Mouse (Mus musculus) embryonic facial prominence, embryonic 14.5 days (tissue): ENCODE measurements around the gene Akap13. TPM values are rescaled to one million over a fixed set of nuclear protein-coding genes. Genes with fewer than 3 reads are reported as not detected.

Source experiments
- ATAC-seq: fragments of 200-750 bp; cut with Nextera tagmentation; 2 replicates; pipeline ENCODE4 v1.8.0; 2017; ENCODE audit warnings: low read depth, moderate number of reproducible peaks, moderate TSS enrichment
- DNase-seq: peaks from one replicate; pipeline ENCODE4 v3.0.0-alpha.2; 2015; ENCODE audit warnings: low spot score
- H3K27ac ChIP-seq: fragments of 300-500 bp; sonication (generic); replicated peaks from 2 replicates; pipeline ENCODE4 v1.5.1; 2014; ENCODE audit warnings: low read depth, mild to moderate bottlenecking, low read length, moderate library complexity
- H3K27me3 ChIP-seq: fragments of 300-500 bp; sonication (generic); replicated peaks from 2 replicates; pipeline ENCODE4 v1.6.1; 2014; ENCODE audit warnings: low read length; ENCODE audit not compliant: control insufficient read depth, insufficient read depth
- H3K36me3 ChIP-seq: fragments of 300-500 bp; sonication (generic); 2 replicates; pipeline ENCODE4 v1.6.1; 2014; ENCODE audit warnings: low read length, mixed read lengths; ENCODE audit not compliant: control insufficient read depth, insufficient read depth
- H3K4me1 ChIP-seq: fragments of 300-500 bp; sonication (generic); 2 replicates; pipeline ENCODE4 v1.6.1; 2014; ENCODE audit warnings: antibody characterized with exemption, low read length; ENCODE audit not compliant: control insufficient read depth, insufficient read depth
- H3K4me2 ChIP-seq: fragments of 300-500 bp; sonication (generic); 2 replicates; pipeline ENCODE4 v1.6.1; 2014; ENCODE audit warnings: low read depth, mild to moderate bottlenecking, low read length, moderate library complexity, mixed read lengths
- H3K4me3 ChIP-seq: fragments of 300-500 bp; sonication (generic); 2 replicates; pipeline ENCODE4 v1.5.1; 2014; ENCODE audit warnings: low read depth, mild to moderate bottlenecking, low read length
- H3K9ac ChIP-seq: fragments of 300-500 bp; sonication (generic); 2 replicates; pipeline ENCODE4 v1.6.1; 2014; ENCODE audit warnings: low read depth, mild to moderate bottlenecking, low read length, moderate library complexity, mixed read lengths
- H3K9me3 ChIP-seq: fragments of 300-500 bp; sonication (generic); 2 replicates; pipeline ENCODE4 v1.6.1; 2016; ENCODE audit warnings: low read length; ENCODE audit not compliant: control insufficient read depth
- whole genome bisulfite sequencing: fragments of 180-500 bp; shearing (Covaris S2); extraction: QIAGEN DNeasy Blood & Tissue Kit; methylation state at CpG from one replicate; pipeline ENCODE4 v1.1.7; 2014; 5-methylcytosine and 5-hydroxymethylcytosine counted together
- polyA plus RNA-seq: library from polyadenylated mRNA; unstranded; fragments of >200 nt; fragmentation: Nextera tagmentation; extraction: Ambion mirVana; gene quantifications from 2 replicates; pipeline ENCODE4 v1.2.1, GENCODE M21; 2014

Akap13 gene
- polyA plus RNA-seq, 1 experiment from 2014 or later = 57.3 TPM

DNA sequence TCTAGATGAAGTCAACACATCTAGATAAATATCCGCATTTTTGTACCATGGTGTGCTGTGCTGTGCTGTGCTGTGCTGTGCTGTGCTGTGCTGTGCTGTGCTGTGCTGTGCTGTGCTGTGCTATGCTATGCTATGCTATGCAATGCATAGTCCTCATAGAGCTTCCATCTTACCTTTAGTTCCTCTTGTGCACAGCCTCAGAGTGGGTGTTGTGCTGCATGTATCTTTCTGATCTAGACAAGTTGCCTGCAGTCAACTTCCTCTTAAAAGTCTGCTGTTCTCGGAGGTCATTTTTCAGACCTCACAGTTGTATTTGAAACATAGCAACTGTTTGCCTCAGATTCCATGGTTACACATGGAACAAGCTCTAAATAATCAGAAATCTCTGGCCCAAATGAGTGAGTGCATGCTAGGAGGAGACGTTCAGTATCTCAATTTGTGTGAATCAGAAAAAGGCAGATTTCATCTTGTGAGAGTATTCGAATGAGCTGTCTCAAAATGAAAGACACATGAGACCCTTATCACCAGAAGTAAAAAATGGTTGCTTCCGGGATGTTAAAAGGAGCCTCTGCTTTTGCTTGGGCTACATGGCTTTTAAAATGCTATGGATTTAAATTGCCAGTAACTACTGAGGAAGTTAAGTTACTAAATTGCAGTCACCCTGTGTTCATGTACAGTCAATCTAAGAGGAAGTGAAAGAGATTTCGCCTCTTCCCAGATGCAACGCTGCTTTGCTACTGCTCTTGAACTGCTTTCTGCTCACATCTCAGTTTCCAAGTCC lies 230.9 kb downstream of the Akap13 start:
- Histone ChIP-seq H3K9ac (no peak overlapping the region), H3K36me3 (peaks cover 26% of the 10 kb centered on the region), H3K27ac (no peak overlapping the region), H3K9me3 (no peaks in the 10 kb centered on the region), H3K4me2 (no peak overlapping the region), H3K27me3 (no peaks in the 10 kb centered on the region), H3K4me1 (peaks cover 4% of the 10 kb centered on the region; the same call in 1 of the 2 replicates), H3K4me3 (no peak overlapping the region)
- DNase-seq = no peak
- 82% methylated on average over 7 of the region's 7 CpGs for WGBS
- no peak for ATAC-seq

DNA sequence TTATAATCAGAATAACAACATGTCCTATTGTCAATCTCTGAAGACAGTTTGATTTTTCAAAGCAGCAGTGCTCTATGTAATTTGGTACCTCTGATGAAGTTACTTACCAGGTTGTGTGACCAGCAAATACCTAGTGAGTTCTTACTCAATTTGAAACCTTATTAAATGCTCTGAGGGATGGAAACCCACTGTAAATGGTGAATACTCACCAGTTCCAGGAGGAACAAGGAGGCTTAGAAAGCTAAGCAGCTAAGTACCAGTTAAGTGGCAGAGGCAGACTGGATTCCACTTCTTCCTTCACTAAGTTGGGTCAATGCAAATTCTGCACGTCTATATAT lies 231.5 kb downstream of the Akap13 start:
- no peak for DNase-seq
- Histone ChIP-seq H3K4me1 (peaks cover 4% of the 10 kb centered on the region; the same call in 1 of the 2 replicates), H3K27ac (no peak overlapping the region), H3K9ac (no peak overlapping the region), H3K4me3 (no peak overlapping the region), H3K36me3 (peaks cover 26% of the 10 kb centered on the region), H3K9me3 (no peaks in the 10 kb centered on the region), H3K4me2 (no peak overlapping the region), H3K27me3 (no peaks in the 10 kb centered on the region)
- WGBS = 90% methylated on average over 1 of the region's 1 CpGs
- ATAC-seq = no peak

DNA sequence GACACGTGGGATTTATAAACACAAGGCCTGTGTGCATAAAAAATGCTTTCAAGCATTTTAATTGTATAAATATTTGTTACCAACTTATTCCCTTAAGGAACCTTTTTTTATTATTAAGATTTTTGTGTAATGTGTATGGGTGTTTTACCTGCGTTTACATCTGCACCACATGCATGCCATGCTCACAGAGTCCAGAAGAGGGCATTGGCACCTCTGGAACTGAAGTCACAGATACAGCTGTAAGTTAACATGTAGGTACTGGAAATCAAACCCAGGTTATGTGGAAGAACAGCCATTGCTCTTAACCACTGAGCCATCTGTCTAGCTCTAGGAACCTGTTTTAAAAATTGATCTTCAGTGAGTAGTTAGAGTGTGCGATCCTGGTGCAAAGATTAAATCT lies 232.8 kb downstream of the Akap13 start:
- Histone ChIP-seq H3K4me3 (no peak overlapping the region), H3K9me3 (no peaks in the 10 kb centered on the region), H3K4me2 (no peak overlapping the region), H3K27me3 (no peaks in the 10 kb centered on the region), H3K36me3 (peaks cover 26% of the 10 kb centered on the region), H3K9ac (no peak overlapping the region), H3K27ac (no peak overlapping the region), H3K4me1 (no peaks in the 10 kb centered on the region)
- 87% methylated on average over 3 of the region's 3 CpGs for WGBS
- DNase-seq = no peak
- no peak for ATAC-seq

DNA sequence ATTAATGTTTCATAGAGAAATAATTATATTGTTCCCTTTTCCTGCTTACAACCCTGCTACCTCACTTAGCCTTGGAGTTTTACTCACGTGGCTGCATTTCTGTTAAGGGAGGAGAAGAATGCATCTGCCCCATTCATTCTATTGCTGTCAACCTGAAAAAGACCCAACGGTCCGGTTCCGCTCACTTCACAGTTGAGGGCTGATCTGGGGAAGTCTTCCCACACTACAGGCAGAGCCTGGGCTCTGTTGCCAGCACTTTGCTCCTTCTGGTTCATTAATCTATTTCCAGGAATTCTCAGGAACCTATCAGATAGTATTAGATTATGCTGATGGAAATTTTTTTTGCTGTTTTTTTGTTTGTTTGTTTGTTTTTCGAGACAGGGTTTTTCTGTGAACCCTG lies 239.4 kb downstream of the Akap13 start:
- H3K4me2 ChIP-seq = no peak overlapping the region
- WGBS = 82% methylated on average over 5 of the region's 5 CpGs
- DNase-seq (no peak), ATAC-seq (no peak)
- H3K27ac ChIP-seq = no peak overlapping the region
- H3K27me3 ChIP-seq = no peaks in the 10 kb centered on the region
- H3K4me1 ChIP-seq = no peaks in the 10 kb centered on the region
- H3K4me3 ChIP-seq = no peak overlapping the region
- H3K9ac ChIP-seq = no peak overlapping the region
- peaks cover 30% of the 10 kb centered on the region for H3K36me3 ChIP-seq
- no peaks in the 10 kb centered on the region for H3K9me3 ChIP-seq

DNA sequence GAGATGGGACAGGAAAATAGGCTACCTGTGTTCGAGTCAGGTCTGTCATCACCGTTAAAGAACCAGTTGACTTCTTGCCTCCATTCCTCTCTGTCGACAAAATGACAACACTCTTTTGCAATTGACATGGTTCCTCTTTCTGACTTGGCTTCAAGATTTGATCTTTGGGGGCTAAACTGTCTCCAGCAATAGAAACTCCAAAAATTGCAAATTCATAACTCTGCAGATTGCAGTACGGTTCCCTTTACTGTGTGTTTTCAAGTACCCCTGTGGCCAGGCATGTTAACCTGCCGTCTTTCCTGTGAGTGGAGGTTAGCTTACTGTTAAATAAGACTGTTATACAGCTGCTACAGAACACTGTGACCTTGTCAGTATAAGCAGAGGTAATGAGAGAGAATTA lies 244.5 kb downstream of the Akap13 start:
- Histone ChIP-seq H3K36me3 (peaks cover 46% of the 10 kb centered on the region), H3K27me3 (no peaks in the 10 kb centered on the region), H3K4me3 (no peak overlapping the region), H3K9ac (no peak overlapping the region), H3K4me2 (no peak overlapping the region), H3K4me1 (no peaks in the 10 kb centered on the region), H3K27ac (no peak overlapping the region), H3K9me3 (no peaks in the 10 kb centered on the region)
- WGBS = 89% methylated on average over 5 of the region's 5 CpGs
- DNase-seq (no peak), ATAC-seq (no peak)

DNA sequence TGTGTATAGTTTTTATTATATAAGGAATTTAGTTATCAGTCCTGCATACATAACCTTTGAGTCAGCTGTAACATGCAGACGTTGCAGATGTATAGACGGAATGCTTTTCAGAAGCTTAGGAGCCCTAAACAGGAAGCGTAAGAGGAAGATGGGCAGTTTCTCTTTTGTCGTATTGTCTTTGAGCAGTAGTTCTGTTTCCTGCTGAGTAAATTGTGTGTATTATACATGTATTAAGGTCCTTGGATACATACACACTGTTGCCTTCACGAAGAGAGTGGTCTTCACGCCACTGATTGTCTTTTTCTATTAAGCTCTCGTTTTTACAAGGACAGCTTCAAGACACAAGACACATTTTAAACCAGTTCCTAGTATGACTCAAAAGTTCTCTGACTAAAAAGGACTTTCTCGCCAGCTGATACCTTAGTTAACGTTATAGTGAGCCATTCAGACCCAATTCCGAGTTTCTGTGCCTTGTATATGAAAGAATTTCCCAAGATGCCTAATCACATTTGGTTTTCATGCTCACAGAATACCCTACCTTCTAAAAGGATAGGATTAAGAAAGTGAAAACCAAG lies 245.5 kb downstream of the Akap13 start:
- Histone ChIP-seq H3K9me3 (no peaks in the 10 kb centered on the region), H3K36me3 (peaks cover 50% of the 10 kb centered on the region), H3K4me3 (no peak overlapping the region), H3K4me2 (no peak overlapping the region), H3K9ac (no peak overlapping the region), H3K27me3 (no peaks in the 10 kb centered on the region), H3K4me1 (no peaks in the 10 kb centered on the region), H3K27ac (no peak overlapping the region)
- WGBS = 89% methylated on average over 10 of the region's 10 CpGs
- DNase-seq (no peak), ATAC-seq (no peak)

DNA sequence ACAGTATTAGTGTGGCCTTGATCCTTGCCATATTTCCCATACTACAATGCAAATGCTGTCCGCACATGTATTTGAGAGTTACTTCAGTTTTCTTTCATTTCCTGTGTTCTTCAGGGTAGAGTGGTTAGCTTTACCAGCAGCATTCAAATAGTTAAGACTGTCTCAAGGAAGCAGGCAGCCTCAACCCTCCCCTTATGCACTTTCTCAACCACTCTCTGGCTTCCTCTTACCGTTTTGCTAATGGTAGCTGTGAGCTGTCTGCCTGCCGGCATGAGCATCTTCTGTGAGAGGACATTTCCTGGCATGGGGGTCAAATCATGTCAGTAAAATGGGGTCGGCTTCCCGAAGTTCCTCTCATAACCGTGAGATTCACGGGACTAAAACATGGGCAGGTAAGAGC lies 246.4 kb downstream of the Akap13 start:
- ATAC-seq (no peak), DNase-seq (no peak)
- H3K36me3 ChIP-seq = peaks cover 57% of the 10 kb centered on the region
- no peaks in the 10 kb centered on the region for H3K4me1 ChIP-seq
- 71% methylated on average over 7 of the region's 7 CpGs for WGBS
- no peak overlapping the region for H3K9ac ChIP-seq
- no peaks in the 10 kb centered on the region for H3K9me3 ChIP-seq
- H3K4me2 ChIP-seq = no peak overlapping the region
- H3K27ac ChIP-seq = no peak overlapping the region
- H3K4me3 ChIP-seq = no peak overlapping the region
- no peaks in the 10 kb centered on the region for H3K27me3 ChIP-seq

DNA sequence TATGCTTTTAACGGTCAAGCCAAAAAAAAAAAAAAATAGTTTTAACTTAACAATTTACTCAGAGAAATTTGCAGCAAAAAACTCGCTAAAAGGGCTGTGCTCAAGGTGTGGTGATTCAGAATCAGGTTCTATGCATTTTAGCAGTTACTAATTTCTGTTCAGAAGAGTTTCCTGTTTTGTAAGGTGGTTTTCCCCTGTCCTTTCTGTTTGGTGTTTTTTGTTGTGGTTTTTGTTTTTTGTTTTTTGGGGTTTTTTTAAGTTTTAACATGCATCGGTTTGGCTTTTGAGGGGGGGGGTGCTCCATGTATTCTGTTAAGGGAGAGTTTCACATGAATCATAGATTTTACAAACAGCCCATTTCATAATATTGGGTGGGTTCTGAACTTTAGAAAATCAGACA lies 247.0 kb downstream of the Akap13 start:
- DNase-seq (no peak), ATAC-seq (no peak)
- Histone ChIP-seq H3K4me2 (no peak overlapping the region), H3K36me3 (peaks cover 59% of the 10 kb centered on the region), H3K9me3 (no peaks in the 10 kb centered on the region), H3K4me3 (no peak overlapping the region), H3K4me1 (no peaks in the 10 kb centered on the region), H3K27me3 (no peaks in the 10 kb centered on the region), H3K9ac (no peak overlapping the region), H3K27ac (no peak overlapping the region)
- 89% methylated on average over 3 of the region's 3 CpGs for WGBS
